ENCODE assay signal across 26 mouse cellular contexts in the genomic region with DNA sequence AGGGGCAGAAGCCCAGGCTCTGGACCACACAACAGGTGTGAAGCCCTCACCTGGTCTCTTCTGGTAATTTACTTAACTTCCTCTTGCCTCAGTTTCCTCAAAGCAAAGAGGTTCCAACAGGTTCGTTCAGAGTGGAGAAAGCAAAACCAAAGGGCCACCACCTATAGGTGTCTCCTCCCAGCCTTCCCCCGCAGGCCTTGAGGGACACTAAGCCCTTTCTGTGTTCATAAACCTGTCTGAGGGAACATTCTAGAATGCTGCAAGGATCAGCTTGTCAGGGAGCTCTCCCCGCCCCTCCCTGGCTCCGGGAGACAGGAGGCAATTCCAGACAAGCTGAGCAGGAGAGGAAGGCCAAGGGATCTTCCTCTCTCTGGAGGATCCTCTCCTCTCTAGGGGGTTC. TPM values are rescaled to one million over a fixed set of nuclear protein-coding genes. Genes with fewer than 3 reads are reported as not detected.
DNase-seq lines count a peak whose midpoint lies in the region; ATAC-seq and TF ChIP-seq lines count a peak whose summit lies in the region.
"Had no signal": no experiment of that assay in that cellular context is flagged by ENCODE, and none has a peak within 500 bp of the region (broad histone marks: within the 10 kb centered on the region; RNA-seq: fewer than 3 reads in every experiment).

A gene (plus strand): TSS at position 301 of the 400 bp plus-strand sequence.

- no peak within 1 kb of the TSS for H3K27ac ChIP-seq in midbrain, embryonic 11.5 days (ENCODE audit: low read depth, low read length)
- no peak within 1 kb of the TSS for H3K27ac ChIP-seq in midbrain, embryonic 13.5 days
- no peak within 1 kb of the TSS for H3K27ac ChIP-seq in testis, adult 2 months (ENCODE audit: control insufficient read depth, insufficient read depth, low read depth, low read length)

- DNase-seq in midbrain, embryonic 11.5 days (ENCODE audit: low spot score, missing footprints) = peak; percentile 17
- no peak for DNase-seq in testis, postnatal 14 days (ENCODE audit: low spot score)
- no peak for DNase-seq in frontal cortex, adult 2 months (ENCODE audit: extremely low spot score in 1 of 2, low spot score in 1 of 2)
- DNase-seq: adrenal gland, adult 2 months; adrenal gland, adult 8-10 months; adrenal gland, postnatal 10 days; adrenal gland, postnatal 14 days; adrenal gland, postnatal 25 days; adrenal gland, postnatal 36 days; B cell, adult 2 months; cerebellum, adult 18-20 months had no signal

- H3K9me3 ChIP-seq in megakaryocyte, embryonic 14.5 days = peaks cover 34% of the 10 kb centered on the region
- no peaks in the 10 kb centered on the region for H3K9me3 ChIP-seq in midbrain, embryonic 11.5 days (ENCODE audit: control insufficient read depth, low read length)
- H3K9me3 ChIP-seq in midbrain, embryonic 13.5 days = no peaks in the 10 kb centered on the region
- H3K9me3 ChIP-seq in E14TG2a.4 (ENCODE audit: low read length) = peaks cover 20% of the 10 kb centered on the region

- no peaks in the 10 kb centered on the region for H3K36me3 ChIP-seq in megakaryocyte, embryonic 14.5 days (replicated peaks; ENCODE audit: low read length)
- H3K36me3 ChIP-seq in midbrain, embryonic 11.5 days (ENCODE audit: control insufficient read depth, insufficient read depth, low read length) = no peaks in the 10 kb centered on the region
- H3K36me3 ChIP-seq in midbrain, embryonic 13.5 days = no peaks in the 10 kb centered on the region
- no peaks in the 10 kb centered on the region for H3K36me3 ChIP-seq in testis, adult 2 months (ENCODE audit: control insufficient read depth, insufficient read depth, low read length)
- no peaks in the 10 kb centered on the region for H3K36me3 ChIP-seq in E14TG2a.4 (ENCODE audit: insufficient read depth, low read length)
- H3K36me3 ChIP-seq: G1E had no signal

- no peak for ATAC-seq in megakaryocyte, adult 5-6 weeks (ENCODE audit: poor library complexity, severe bottlenecking)
- ATAC-seq in midbrain, embryonic 11.5 days (ENCODE audit: low FRiP score) = no peak
- ATAC-seq in midbrain, embryonic 13.5 days = no peak
- ATAC-seq: activated CD4-positive, CD25-positive, alpha-beta regulatory T cell, adult 4 months; CD4-positive, CD25-positive, alpha-beta regulatory T cell, adult 4 months; Patski had no signal

- no peak within 1 kb of the TSS for H3K9ac ChIP-seq in midbrain, embryonic 11.5 days (ENCODE audit: low read length)
- no peak within 1 kb of the TSS for H3K9ac ChIP-seq in midbrain, embryonic 13.5 days (replicated peaks)

- peak; percentile 62 for TF ChIP-seq POLR2A in testis, adult 2 months (IDR thresholded peaks at IDR 0.05; ENCODE audit: control insufficient read depth, low read depth, low read length)

- TF ChIP-seq CTCF in testis, adult 2 months (IDR thresholded peaks at IDR 0.05; ENCODE audit: control insufficient read depth, insufficient read depth, insufficient replicate concordance, low read depth, low read length) = no peak
- TF ChIP-seq CTCF in E14TG2a.4 (conservative IDR thresholded peaks at IDR 0.05; ENCODE audit: low read length) = no peak

- 89% methylated on average over 4 of the region's 4 CpGs for WGBS in midbrain, embryonic 11.5 days
- 90% methylated on average over 4 of the region's 4 CpGs for WGBS in midbrain, embryonic 13.5 days

- no peaks in the 10 kb centered on the region for H3K27me3 ChIP-seq in megakaryocyte, embryonic 14.5 days (replicated peaks)
- H3K27me3 ChIP-seq in midbrain, embryonic 11.5 days (ENCODE audit: control insufficient read depth, insufficient read depth, low read length) = no peaks in the 10 kb centered on the region
- no peaks in the 10 kb centered on the region for H3K27me3 ChIP-seq in midbrain, embryonic 13.5 days
- no peaks in the 10 kb centered on the region for H3K27me3 ChIP-seq in testis, adult 2 months (ENCODE audit: control insufficient read depth, insufficient read depth, low read length)
- H3K27me3 ChIP-seq in E14TG2a.4 (ENCODE audit: insufficient read depth, low read length) = peaks cover 11% of the 10 kb centered on the region

- H3K4me3 ChIP-seq in megakaryocyte, embryonic 14.5 days (replicated peaks) = peak within 1 kb of the TSS; percentile 2
- H3K4me3 ChIP-seq in midbrain, embryonic 11.5 days (ENCODE audit: low read depth, low read length) = no peak within 1 kb of the TSS
- no peak within 1 kb of the TSS for H3K4me3 ChIP-seq in midbrain, embryonic 13.5 days (replicated peaks)
- H3K4me3 ChIP-seq in testis, adult 2 months (ENCODE audit: control insufficient read depth, low read depth, low read length) = peak within 1 kb of the TSS; percentile 72
- H3K4me3 ChIP-seq in E14TG2a.4 (replicated peaks; ENCODE audit: low read length) = peak within 1 kb of the TSS; percentile 20; the same call in 1 of the 2 replicates

- H3K4me2 ChIP-seq in midbrain, embryonic 11.5 days = no peak within 1 kb of the TSS
- H3K4me2 ChIP-seq in midbrain, embryonic 13.5 days (replicated peaks) = no peak within 1 kb of the TSS

- no peaks in the 10 kb centered on the region for H3K4me1 ChIP-seq in megakaryocyte, embryonic 14.5 days
- H3K4me1 ChIP-seq in midbrain, embryonic 11.5 days (ENCODE audit: control insufficient read depth, insufficient read depth, low read length) = no peaks in the 10 kb centered on the region
- H3K4me1 ChIP-seq in midbrain, embryonic 13.5 days (replicated peaks) = no peaks in the 10 kb centered on the region
- no peaks in the 10 kb centered on the region; the same call in 1 of the 2 replicates for H3K4me1 ChIP-seq in testis, adult 2 months (ENCODE audit: control insufficient read depth, insufficient read depth, low read length)
- peaks cover 17% of the 10 kb centered on the region for H3K4me1 ChIP-seq in E14TG2a.4 (replicated peaks; ENCODE audit: low read depth, low read length)

RNA-seq across cellular contexts. Expression of the gene that starts here (rescaled TPM):
- polyA plus RNA-seq in megakaryocyte, embryonic 14.5 days (2012; ENCODE audit: insufficient read depth, low replicate concordance) = not detected in 2 replicates
- total RNA-seq in megakaryocyte, adult 5-6 weeks (2015) = not detected in 2 replicates
- total RNA-seq in megakaryocyte, adult 5-6 weeks (2017) = not detected in 2 replicates
- polyA plus RNA-seq in midbrain, embryonic 11.5 days (2014; fragmentation: Nextera tagmentation; extraction: Ambion mirVana) = not detected in 2 replicates
- not detected in 2 replicates for polyA plus RNA-seq in midbrain, embryonic 13.5 days (2015; fragmentation: Nextera tagmentation; extraction: Ambion mirVana)
- polyA plus RNA-seq in testis, adult 2 months (2012; rRNA removed) = 235 and 241 TPM in 2 replicates
- polyA plus RNA-seq in frontal cortex, adult 2 months (2012; rRNA removed) = not detected in 2 replicates
- total RNA-seq: adrenal gland, adult 18-20 months; adrenal gland, adult 2 months; adrenal gland, adult 8-10 months; adrenal gland, postnatal 10 days; adrenal gland, postnatal 14 days; adrenal gland, postnatal 25 days; adrenal gland, postnatal 36 days; adrenal gland, postnatal 4 days; CH12.LX; ES-E14; MEL had no signal
- polyA plus RNA-seq: activated CD4-positive, CD25-positive, alpha-beta regulatory T cell, adult 4 months; adrenal gland, adult 2 months; brain, embryonic 14.5 days; CD4-positive, CD25-positive, alpha-beta regulatory T cell, adult 4 months; G1E; Patski had no signal

Comparison
In these comparisons a context has a peak if more than half of its experiments do, and no peak if none do; other contexts are left out.
1. RNA of the gene that starts here (polyA plus RNA-seq): 235 to 241 TPM in testis, adult 2 months; not detected in megakaryocyte, embryonic 14.5 days, not detected in midbrain, embryonic 11.5 days, not detected in midbrain, embryonic 13.5 days and not detected in frontal cortex, adult 2 months; every median in the first group is over 100 times any median in the second.
2. Peak in DNase-seq in midbrain, embryonic 11.5 days; RNA of the gene not detected or under 1 TPM.
3. H3K4me3 ChIP-seq: peak in megakaryocyte, embryonic 14.5 days (single experiment), testis, adult 2 months (single experiment) and E14TG2a.4 (single experiment); none in midbrain, embryonic 11.5 days (single experiment) and midbrain, embryonic 13.5 days (single experiment).